Mouse (Mus musculus): ENCODE measurements around the gene Rbm47. TPM values are rescaled to one million over a fixed set of nuclear protein-coding genes. Genes with fewer than 3 reads are reported as not detected.

Gene Rbm47
- total RNA-seq, 2 experiments from 2014 or later, result 1.7 TPM

- no peak overlapping the region for H3K27ac ChIP-seq
- peak overlapping the region; percentile 47 for H3K4me3 ChIP-seq
- no peak for DNase-seq (ENCODE audit: low spot score in 2 of 2)
- no peak for TF ChIP-seq CTCF (conservative IDR thresholded peaks at IDR 0.05)
Observed at GRCm38 (mm10) chr5:66150106-66150705, 22.7 kb downstream of the Rbm47 start.

DNA sequence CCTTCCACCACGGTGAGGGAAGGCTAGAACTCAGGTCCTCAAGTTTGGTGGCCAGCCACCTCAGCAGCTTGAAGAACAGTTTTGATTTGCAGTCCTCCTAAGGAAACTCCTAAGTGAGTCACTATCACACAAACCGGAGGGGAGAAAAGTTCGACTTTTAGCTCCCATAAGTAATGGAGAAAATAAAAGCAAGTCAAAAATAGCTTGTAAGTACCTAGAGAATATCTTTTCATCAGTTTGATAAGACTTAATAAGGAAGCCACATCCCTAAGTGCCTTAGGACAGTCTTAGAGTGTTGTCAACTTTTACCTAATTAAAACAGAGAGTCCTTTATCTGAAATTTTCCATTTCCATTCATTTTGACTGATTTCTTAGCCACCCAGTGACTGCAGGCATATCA, 23.3 kb downstream of the Rbm47 start:
- no peak for DNase-seq (ENCODE audit: low spot score in 2 of 2)
- no peak for TF ChIP-seq CTCF (conservative IDR thresholded peaks at IDR 0.05)
- Histone ChIP-seq H3K4me3 (no peak overlapping the region), H3K27ac (no peak overlapping the region)

GRCm38 (mm10) chr5:66149111-66149510, 23.8 kb downstream of the Rbm47 start:
- DNase-seq (ENCODE audit: low spot score in 2 of 2), result no peak
- Histone ChIP-seq H3K4me3 (no peak overlapping the region), H3K27ac (no peak overlapping the region)
- no peak for TF ChIP-seq CTCF (conservative IDR thresholded peaks at IDR 0.05)

DNA sequence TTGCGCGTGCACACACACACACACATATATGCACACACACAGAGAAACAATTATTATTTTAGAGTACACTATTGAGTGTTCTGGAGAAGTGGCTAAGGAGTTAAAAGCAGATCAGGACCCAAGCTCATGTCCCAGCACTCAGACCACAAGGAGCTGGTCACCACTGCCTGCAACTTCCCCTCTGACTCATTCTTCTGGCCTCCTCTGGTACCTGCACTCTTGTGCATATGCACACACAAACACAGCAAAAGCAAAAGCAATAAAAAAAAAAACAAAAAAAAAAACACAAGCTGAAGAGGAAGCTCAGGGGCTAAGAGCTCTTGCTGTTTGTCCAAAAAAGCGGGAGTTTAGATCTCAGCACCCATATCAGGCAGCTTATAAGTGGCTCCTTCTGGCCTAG, 25.6 kb downstream of the Rbm47 start:
- no peak for DNase-seq (ENCODE audit: low spot score in 2 of 2)
- H3K27ac ChIP-seq, result no peak overlapping the region
- TF ChIP-seq CTCF (conservative IDR thresholded peaks at IDR 0.05), result no peak

GRCm38 (mm10) chr5:66145583-66145982, 27.3 kb downstream of the Rbm47 start:
- Histone ChIP-seq H3K4me3 (no peak overlapping the region), H3K27ac (no peak overlapping the region)
- no peak for DNase-seq (ENCODE audit: low spot score in 2 of 2)
- no peak for TF ChIP-seq CTCF (conservative IDR thresholded peaks at IDR 0.05)

More for the DNA sequence above, 25.6 kb downstream of the Rbm47 start:
- no peak overlapping the region for H3K4me3 ChIP-seq

- Histone ChIP-seq H3K27ac (no peak overlapping the region), H3K4me3 (no peak overlapping the region)
- no peak for DNase-seq (ENCODE audit: low spot score in 2 of 2)
- TF ChIP-seq CTCF (conservative IDR thresholded peaks at IDR 0.05), result no peak
Observed at GRCm38 (mm10) chr5:66143093-66144032, 29.6 kb downstream of the Rbm47 start.

DNA sequence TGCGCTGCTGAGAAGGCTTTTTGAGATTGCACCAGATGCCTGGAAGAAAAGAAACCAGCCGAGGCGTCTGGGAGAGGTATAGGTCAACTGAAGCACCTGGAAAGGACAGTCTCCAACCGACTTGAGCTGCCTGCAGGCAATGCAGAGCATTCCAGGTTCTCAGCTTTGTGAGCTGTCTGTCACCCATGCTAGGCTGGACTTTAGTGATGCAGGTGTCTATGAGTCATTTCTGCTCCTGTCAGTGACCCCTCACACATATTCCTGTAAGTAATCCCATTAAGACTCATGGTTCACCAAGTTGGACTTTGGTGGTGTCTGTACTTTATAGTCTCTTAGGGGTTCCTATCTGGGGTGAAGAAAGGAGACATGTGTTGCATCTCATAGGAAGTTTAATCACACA, 31.4 kb downstream of the Rbm47 start:
- Histone ChIP-seq H3K4me3 (no peak overlapping the region), H3K27ac (no peak overlapping the region)
- TF ChIP-seq CTCF (conservative IDR thresholded peaks at IDR 0.05), result no peak
- no peak for DNase-seq (ENCODE audit: low spot score in 2 of 2)

DNA sequence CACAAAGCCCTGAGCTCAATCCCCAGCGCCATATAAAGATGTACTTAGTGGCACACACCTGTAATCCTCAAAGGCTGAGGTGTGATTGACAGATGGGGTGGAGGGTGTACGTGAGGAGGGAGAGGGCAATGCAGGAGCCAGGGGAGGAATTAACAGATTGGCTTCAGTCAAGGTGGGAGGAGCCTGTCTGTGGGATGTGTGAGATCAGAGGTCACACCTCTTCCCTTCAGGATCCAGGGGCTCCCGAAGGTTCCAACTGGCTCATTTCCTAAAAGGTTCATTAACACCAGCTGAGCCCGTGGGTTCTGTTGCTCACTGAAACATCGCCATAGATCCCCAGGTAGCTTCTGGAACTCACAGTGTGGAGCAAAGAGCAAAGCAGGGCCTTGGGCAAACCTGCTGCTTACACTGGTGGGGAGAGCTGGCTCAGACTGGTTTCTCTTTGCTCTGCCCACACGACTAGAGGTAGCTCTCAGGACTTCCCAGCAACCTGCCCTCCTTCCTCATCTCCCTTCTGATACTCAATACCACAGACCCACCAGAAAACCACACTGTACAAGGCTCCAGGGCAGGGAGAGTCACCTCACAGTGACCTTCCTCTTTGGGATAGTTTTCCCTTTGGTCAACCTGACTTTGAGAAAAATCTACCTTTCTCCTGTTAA, 33.2 kb downstream of the Rbm47 start:
- TF ChIP-seq CTCF (conservative IDR thresholded peaks at IDR 0.05), result no peak

DNA sequence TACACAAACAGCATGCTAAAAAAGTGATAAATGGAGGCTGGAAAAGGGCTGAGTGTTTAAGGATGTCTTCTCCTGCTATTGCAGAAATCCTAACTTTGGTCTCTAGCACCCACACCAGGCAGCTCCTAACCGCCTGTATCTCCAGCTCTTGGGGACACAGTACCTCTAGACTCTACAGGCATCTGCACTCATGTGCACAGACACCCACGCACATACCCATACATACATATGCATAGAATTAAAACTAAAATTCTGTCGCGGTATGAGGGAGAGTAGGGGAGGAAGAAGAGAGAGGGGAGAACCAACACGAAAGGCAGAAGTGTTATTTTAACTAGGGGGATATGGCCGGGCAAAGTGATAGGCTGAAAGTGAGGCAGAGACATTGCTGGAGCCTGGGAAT, 33.7 kb downstream of the Rbm47 start:
- no peak for DNase-seq (ENCODE audit: low spot score in 2 of 2)
- TF ChIP-seq CTCF (conservative IDR thresholded peaks at IDR 0.05), result no peak
- Histone ChIP-seq H3K4me3 (no peak overlapping the region), H3K27ac (no peak overlapping the region)

More for the DNA sequence above, 33.2 kb downstream of the Rbm47 start:
- DNase-seq (ENCODE audit: low spot score in 2 of 2), result no peak
- H3K27ac ChIP-seq, result no peak overlapping the region
- H3K4me3 ChIP-seq, result no peak overlapping the region

DNA sequence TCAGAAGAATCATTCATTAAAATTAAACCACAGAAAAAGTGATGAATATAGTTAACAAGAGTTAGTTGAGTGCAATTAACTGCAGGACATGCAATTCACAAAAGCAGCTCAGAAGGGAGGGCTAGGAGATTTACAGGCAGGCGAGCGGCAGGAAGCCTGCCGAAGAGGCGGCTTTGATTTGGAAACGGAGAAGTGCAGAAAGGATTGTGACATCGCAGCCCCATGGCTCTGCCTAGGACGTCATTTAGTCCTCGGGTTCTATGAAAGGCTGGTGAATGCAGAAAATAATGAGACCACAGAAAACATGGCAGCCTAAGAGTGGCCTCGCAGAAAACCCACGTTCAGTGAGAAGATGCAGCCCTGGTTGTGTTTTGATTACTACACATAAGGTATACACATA, 34.3 kb downstream of the Rbm47 start:
- DNase-seq (ENCODE audit: low spot score in 2 of 2), result no peak
- H3K27ac ChIP-seq, result no peak overlapping the region
- no peak for TF ChIP-seq CTCF (conservative IDR thresholded peaks at IDR 0.05)

DNA sequence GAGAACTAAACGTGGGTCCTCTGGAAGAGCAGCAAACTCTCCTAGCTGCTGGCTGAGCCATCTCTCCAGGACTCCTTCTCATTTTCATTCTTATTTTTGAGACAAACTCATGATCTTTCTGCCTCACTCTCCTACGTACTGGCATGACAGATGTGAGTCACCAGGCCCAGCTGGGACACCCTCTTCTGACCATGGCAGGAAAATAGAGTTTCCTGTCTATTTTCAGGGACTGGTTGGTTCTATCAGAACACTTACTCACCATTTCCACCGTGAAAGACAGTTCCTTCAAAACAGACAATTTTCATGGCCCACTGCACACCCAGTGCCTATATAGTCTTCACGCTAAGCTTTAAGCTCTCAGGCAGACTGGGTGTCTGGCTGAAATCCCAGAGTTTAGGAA, 35.7 kb downstream of the Rbm47 start:
- H3K27ac ChIP-seq, result no peak overlapping the region
- no peak for DNase-seq (ENCODE audit: low spot score in 2 of 2)
- no peak overlapping the region for H3K4me3 ChIP-seq
- no peak for TF ChIP-seq CTCF (conservative IDR thresholded peaks at IDR 0.05)

More for the DNA sequence above, 34.3 kb downstream of the Rbm47 start:
- no peak overlapping the region for H3K4me3 ChIP-seq

- TF ChIP-seq CTCF (conservative IDR thresholded peaks at IDR 0.05), result no peak
Observed at GRCm38 (mm10) chr5:66135853-66136210, 37.1 kb downstream of the Rbm47 start.

DNA sequence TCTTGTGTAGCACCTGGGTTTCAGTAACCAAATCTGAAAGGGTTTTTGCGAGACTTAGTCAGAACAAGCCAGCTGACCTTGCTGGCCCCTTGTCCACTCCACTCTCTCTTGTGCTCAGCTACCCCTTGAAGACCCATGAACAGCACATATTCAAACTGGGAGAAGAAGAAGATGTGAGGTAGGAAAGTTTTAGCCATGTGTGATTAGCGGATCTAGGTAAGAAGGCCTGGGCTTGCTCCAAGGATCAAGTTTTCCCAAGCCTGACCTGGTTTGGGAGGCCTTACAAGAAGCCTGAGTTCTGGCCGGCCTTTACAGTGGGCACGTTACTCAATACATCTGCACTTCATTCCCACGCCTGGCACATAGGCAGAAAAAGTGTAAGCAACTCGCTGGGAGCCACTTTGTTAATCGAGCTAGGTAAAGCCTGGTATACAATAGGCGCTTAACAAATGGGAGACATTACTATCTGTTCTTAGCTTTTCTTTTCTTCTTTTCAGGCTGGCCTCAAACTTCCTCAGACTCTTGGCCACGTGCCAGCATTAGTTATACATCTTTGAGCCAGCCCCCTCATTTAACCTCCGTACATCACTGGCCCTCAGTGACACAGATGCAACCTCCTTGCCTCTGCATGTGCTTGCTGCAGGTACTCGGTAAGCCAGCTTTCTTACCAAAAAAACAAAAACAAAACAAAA, 37.6 kb downstream of the Rbm47 start:
- Histone ChIP-seq H3K4me3 (no peak overlapping the region), H3K27ac (no peak overlapping the region)
- no peak for DNase-seq (ENCODE audit: low spot score in 2 of 2)
- no peak for TF ChIP-seq CTCF (conservative IDR thresholded peaks at IDR 0.05)

More at GRCm38 (mm10) chr5:66135853-66136210, 37.1 kb downstream of the Rbm47 start:
- Histone ChIP-seq H3K27ac (no peak overlapping the region), H3K4me3 (no peak overlapping the region)
- DNase-seq (ENCODE audit: low spot score in 2 of 2), result no peak
